Mouse (Mus musculus) forebrain, postnatal 0 days (tissue): ENCODE data around the gene Uhrf1. TPM values are rescaled to one million over a fixed set of nuclear protein-coding genes. Genes with fewer than 3 reads are reported as not detected.

Experiments
- ATAC-seq: fragments of 200-750 bp; cut with Nextera tagmentation; 2 replicates; pipeline ENCODE4 v1.8.0; 2017; ENCODE audit warnings: mild to moderate bottlenecking, moderate library complexity
- DNase-seq: peaks from one replicate; pipeline ENCODE4 v3.0.0-alpha.2; 2015
- H3K27ac ChIP-seq: fragments of 300-500 bp; sonication (generic); 2 replicates; pipeline ENCODE4 v1.5.1; 2014; ENCODE audit warnings: low read depth, mild to moderate bottlenecking, antibody characterized with exemption, low read length, moderate library complexity, mixed read lengths
- H3K27me3 ChIP-seq: fragments of 300-500 bp; sonication (generic); 2 replicates; pipeline ENCODE4 v1.6.1; 2014; ENCODE audit warnings: mild to moderate bottlenecking, low read length, mixed read lengths; ENCODE audit not compliant: insufficient read depth
- H3K36me3 ChIP-seq: fragments of 300-500 bp; sonication (generic); 2 replicates; pipeline ENCODE4 v1.6.1; 2014; ENCODE audit warnings: mild to moderate bottlenecking, moderate library complexity; ENCODE audit not compliant: insufficient read depth
- H3K4me1 ChIP-seq: fragments of 300-500 bp; sonication (generic); 2 replicates; pipeline ENCODE4 v1.6.1; 2014; ENCODE audit warnings: antibody characterized with exemption; ENCODE audit not compliant: insufficient read depth
- H3K4me2 ChIP-seq: fragments of 300-500 bp; sonication (generic); 2 replicates; pipeline ENCODE4 v1.6.1; 2014; ENCODE audit warnings: low read depth, mild to moderate bottlenecking, moderate library complexity
- H3K4me3 ChIP-seq: fragments of 300-500 bp; sonication (generic); 2 replicates; pipeline ENCODE4 v1.5.1; 2014; ENCODE audit warnings: low read depth, low read length, mixed read lengths
- H3K9ac ChIP-seq: fragments of 300-500 bp; sonication (generic); 2 replicates; pipeline ENCODE4 v1.6.1; 2014; ENCODE audit warnings: mild to moderate bottlenecking
- H3K9me3 ChIP-seq: fragments of 300-500 bp; sonication (generic); 2 replicates; pipeline ENCODE4 v1.6.1; 2016; ENCODE audit warnings: low read length
- CTCF ChIP-seq: sonication (generic); IDR thresholded peaks from 2 replicates; pipeline ENCODE4 v1.5.1; 2016; ENCODE audit warnings: antibody characterized with exemption, control low read depth, low read depth
- WGBS: fragments of 180-500 bp; shearing (Covaris S2); extraction: QIAGEN DNeasy Blood & Tissue Kit; methylation state at CpG from one replicate; pipeline ENCODE4 v1.1.7; 2014; 5-methylcytosine and 5-hydroxymethylcytosine counted together
- polyA plus RNA-seq: library from polyadenylated mRNA; unstranded; fragments of >200 nt; fragmentation: Nextera tagmentation; extraction: Ambion mirVana; gene quantifications from 2 replicates; pipeline ENCODE4 v1.2.1, GENCODE M21; 2015
- total RNA-seq: library from RNA; depleted of rRNA; stranded (reverse); fragments of >200 nt; gene quantifications from 2 replicates; pipeline ENCODE4 v1.2.3, GENCODE M21; 2014

Gene Uhrf1
- total and polyA plus RNA-seq, 2 experiments from 2014 or later, result 9.9 to 11.6 TPM

- TF ChIP-seq CTCF, result no peak
- peak; percentile 38 for ATAC-seq
- no peak overlapping the region for H3K4me2 ChIP-seq
- no peak overlapping the region for H3K4me3 ChIP-seq
- no peaks in the 10 kb centered on the region for H3K27me3 ChIP-seq
- H3K9me3 ChIP-seq, result no peaks in the 10 kb centered on the region
- 0 out of 2 replicates have a peak, but pooled peaks cover 4% of the 10 kb centered on the region for H3K4me1 ChIP-seq
- H3K36me3 ChIP-seq, result peaks cover 47% of the 10 kb centered on the region
- 0 out of 2 replicates have a peak overlapping the region, but pooled peaks have one; percentile 19 for H3K9ac ChIP-seq
- H3K27ac ChIP-seq, result peak overlapping the region; percentile 57; the same call in 1 of the 2 replicates
- peak; percentile 32 for DNase-seq
- 23% methylated on average over 8 of the region's 8 CpGs for WGBS
Observed at GRCm38 (mm10) chr17:56360451-56360850, 57.3 kb downstream of the Uhrf1 start.

DNA sequence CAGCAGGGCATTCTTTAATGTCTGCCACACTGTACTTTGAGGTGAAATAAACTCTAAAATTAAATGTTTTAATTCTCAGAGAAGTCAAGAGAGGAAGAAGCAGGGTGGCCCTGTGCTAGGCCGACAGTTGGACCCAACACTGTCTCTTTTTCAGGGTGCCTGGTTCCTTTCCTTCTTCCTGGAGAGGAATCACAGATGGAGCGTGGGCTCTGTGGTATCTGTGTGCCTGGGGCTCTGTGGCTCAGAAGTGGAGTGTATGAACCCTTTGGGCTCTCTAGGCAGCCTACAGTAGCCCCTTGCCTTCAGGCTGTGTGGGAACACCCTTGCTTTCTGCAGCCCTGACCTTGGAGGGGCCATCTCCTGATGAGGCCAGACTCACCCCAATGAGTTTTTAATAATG, 58.4 kb downstream of the Uhrf1 start:
- no peak for ATAC-seq
- Histone ChIP-seq H3K9me3 (no peaks in the 10 kb centered on the region), H3K4me2 (no peak overlapping the region), H3K27me3 (no peaks in the 10 kb centered on the region), H3K27ac (no peak overlapping the region), H3K36me3 (peaks cover 40% of the 10 kb centered on the region), H3K4me3 (no peak overlapping the region), H3K4me1 (0 out of 2 replicates have a peak, but pooled peaks cover 5% of the 10 kb centered on the region), H3K9ac (no peak overlapping the region)
- no peak for DNase-seq
- WGBS, result 92% methylated on average over 2 of the region's 2 CpGs
- no peak for TF ChIP-seq CTCF

GRCm38 (mm10) chr17:56365791-56366673, 62.9 kb downstream of the Uhrf1 start:
- Histone ChIP-seq H3K4me2 (no peak overlapping the region), H3K27me3 (no peaks in the 10 kb centered on the region), H3K9ac (no peak overlapping the region), H3K36me3 (peaks cover 47% of the 10 kb centered on the region), H3K27ac (peak overlapping the region; percentile 41; the same call in 1 of the 2 replicates), H3K9me3 (no peaks in the 10 kb centered on the region), H3K4me1 (peaks cover 8% of the 10 kb centered on the region; the same call in 1 of the 2 replicates), H3K4me3 (no peak overlapping the region)
- no peak for DNase-seq
- peak; percentile 36; the same call in 1 of the 2 replicates for ATAC-seq
- WGBS, result 50% methylated on average over 7 of the region's 7 CpGs
- TF ChIP-seq CTCF, result no peak

DNA sequence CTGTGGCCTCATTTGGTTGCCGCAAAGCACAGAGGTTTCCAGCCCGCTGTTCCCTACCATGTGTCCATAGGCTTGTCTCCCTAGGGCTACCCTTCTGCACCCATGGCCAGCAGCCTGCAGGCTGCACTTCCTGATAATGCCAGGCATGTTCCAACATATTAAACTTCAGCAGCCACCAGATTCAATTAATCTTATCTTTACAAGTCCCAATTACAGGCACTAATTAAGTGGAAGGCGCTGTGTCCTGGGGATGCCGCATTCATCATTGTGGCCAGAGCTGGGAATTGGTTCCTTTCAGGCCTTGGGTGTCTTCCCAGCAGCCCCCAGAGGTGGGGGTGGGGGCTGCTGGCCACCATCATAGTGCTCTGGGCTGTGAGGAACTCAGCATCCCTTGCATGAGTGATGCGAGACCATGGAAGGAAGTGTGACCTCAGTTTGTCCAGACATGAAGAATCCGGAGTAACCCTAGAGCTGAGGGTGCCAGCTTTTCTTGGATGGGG, 65.2 kb downstream of the Uhrf1 start:
- Histone ChIP-seq H3K9ac (no peak overlapping the region; the same call in 1 of the 2 replicates), H3K4me1 (peaks cover 8% of the 10 kb centered on the region; the same call in 1 of the 2 replicates), H3K27me3 (no peaks in the 10 kb centered on the region), H3K4me2 (no peak overlapping the region), H3K27ac (no peak overlapping the region), H3K9me3 (no peaks in the 10 kb centered on the region), H3K36me3 (peaks cover 56% of the 10 kb centered on the region), H3K4me3 (no peak overlapping the region)
- no peak for TF ChIP-seq CTCF
- 69% methylated on average over 6 of the region's 6 CpGs for WGBS
- ATAC-seq (no peak), DNase-seq (no peak)

- no peak overlapping the region for H3K4me3 ChIP-seq
- H3K4me2 ChIP-seq, result no peak overlapping the region
- peaks cover 62% of the 10 kb centered on the region for H3K36me3 ChIP-seq
- H3K9ac ChIP-seq, result no peak overlapping the region
- WGBS, result 89% methylated on average over 3 of the region's 3 CpGs
- peaks cover 8% of the 10 kb centered on the region; the same call in 1 of the 2 replicates for H3K4me1 ChIP-seq
- DNase-seq (no peak), ATAC-seq (no peak)
- no peak for TF ChIP-seq CTCF
- no peaks in the 10 kb centered on the region for H3K9me3 ChIP-seq
- H3K27ac ChIP-seq, result no peak overlapping the region; the same call in 1 of the 2 replicates
- H3K27me3 ChIP-seq, result no peaks in the 10 kb centered on the region
Observed at GRCm38 (mm10) chr17:56370090-56370489, 67.0 kb downstream of the Uhrf1 start.

DNA sequence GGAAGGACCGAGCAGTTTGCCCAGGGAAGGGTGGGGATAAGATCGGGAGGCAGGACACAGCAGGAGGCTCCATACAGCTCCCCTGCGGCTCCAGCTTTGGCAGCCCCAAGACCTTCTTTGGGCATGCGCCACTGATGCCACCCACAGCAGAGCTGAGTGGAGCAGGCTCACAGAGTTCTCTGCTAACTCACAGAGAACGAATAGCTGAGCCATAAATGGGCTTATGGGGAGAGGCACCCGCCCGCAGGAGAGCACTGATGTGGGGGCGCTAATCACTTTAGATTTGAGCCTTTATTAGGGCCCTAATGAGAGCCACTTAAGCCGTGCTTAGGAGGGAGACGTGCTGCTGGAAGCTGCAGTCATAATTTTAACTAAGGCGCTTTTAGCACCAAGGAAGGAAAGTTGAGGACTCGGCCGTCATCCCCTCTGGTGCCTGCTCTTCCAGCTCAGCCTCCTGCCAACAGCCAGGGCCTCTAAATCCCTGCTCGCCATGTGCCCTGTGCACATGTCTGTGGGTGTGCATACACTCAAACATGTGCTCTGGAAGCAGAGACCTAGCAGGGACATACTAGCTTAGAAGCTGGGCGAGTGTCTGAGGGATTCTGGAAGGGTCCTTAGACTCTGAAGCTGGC, 68.0 kb downstream of the Uhrf1 start:
- Histone ChIP-seq H3K4me2 (no peak overlapping the region), H3K27me3 (no peaks in the 10 kb centered on the region), H3K27ac (peak overlapping the region; percentile 21; the same call in 1 of the 2 replicates), H3K4me1 (peaks cover 3% of the 10 kb centered on the region; the same call in 1 of the 2 replicates), H3K36me3 (peaks cover 69% of the 10 kb centered on the region), H3K9ac (no peak overlapping the region), H3K9me3 (no peaks in the 10 kb centered on the region), H3K4me3 (no peak overlapping the region)
- DNase-seq (peak; percentile 22), ATAC-seq (peak; percentile 18)
- WGBS, result 37% methylated on average over 15 of the region's 15 CpGs
- no peak for TF ChIP-seq CTCF
